Mouse (Mus musculus) T-helper 2 cell (primary cell): ENCODE data around the gene Rps3.

Experiments used
- in situ Hi-C: fragments of 300-600 bp; cut with MboI, MseI; formaldehyde crosslinking; loops from one replicate; pipeline ENCODE4 v1.15.1; 2025; ENCODE audit warnings: high pct_unique_total_duplicates

The Rps3 gene

GRCm38 (mm10) chr7:99483271-99483923 is at the start of gene Rps3:
TSS of gene Rps3 (minus strand) at chr7:99483738.
- in situ Hi-C loops: no loop called here

DNA sequence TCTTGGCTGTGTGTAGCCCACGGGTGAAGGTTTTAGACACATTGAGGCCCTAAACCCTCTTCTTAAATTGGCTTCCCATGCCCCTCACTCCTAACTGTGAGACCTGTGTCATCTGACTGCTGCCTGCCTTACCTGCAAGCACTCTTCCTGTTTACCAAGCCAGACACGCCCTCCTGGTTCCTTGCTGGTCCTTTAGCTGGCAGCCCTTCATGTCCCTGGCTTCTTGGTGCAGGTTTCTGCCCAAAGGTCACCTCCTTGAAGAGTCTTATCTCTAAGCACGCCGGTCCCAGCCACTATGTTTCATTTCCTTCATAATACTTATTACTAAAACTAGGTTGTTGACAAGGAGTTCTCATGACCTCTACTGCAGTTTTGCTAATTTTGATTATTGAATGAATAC is 49.0 kb upstream of the Rps3 start:
- in situ Hi-C loops: no loop called here

DNA sequence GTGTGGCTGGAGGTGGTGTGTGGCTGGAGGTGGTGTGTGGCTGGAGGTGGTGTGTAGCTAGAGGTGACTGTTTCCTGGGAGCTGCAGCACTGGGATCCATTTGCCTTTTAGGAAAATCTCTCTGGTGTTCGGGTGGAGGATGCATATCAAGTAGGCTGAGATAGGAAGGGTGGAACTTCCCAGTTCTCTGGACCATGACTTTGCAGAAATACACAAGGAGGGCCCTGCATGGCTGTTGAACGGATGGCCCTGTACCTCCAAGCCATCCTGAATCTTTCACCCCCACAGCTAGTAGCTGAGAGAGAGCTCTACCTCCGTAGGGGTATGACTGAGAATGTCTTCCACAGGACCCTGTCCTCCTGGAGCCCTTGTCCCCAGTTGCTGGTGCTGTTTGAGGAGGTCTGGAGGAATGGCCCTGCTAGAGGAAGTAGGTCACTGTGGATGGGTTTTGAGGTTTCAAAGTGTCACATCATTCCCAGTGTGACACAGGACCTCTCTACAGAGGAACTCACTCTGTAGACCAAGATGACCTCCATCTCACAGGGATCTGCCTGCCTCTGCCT is 48.0 kb upstream of the Rps3 start:
- in situ Hi-C loops: no loop called here

DNA sequence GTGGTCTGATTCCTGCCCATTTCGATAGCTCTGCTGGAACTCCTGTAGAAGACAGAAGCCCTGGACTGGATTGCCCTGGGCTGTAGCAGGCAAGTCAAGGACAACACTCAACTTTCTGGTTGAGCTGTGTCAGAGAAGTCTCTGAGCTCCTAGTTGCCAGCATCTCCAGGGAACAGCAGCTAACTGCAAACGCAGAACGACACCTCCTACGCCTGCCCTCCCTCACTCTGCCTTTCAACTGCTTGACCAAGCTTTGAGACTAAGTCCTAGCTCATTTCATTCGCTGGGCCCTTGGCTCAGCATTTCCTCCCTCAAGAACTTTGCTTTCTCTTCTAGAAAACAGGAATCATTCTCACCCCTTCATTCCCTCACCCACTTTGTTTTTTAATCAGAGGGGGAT is 45.9 kb upstream of the Rps3 start:
- in situ Hi-C loops: no loop called here

DNA sequence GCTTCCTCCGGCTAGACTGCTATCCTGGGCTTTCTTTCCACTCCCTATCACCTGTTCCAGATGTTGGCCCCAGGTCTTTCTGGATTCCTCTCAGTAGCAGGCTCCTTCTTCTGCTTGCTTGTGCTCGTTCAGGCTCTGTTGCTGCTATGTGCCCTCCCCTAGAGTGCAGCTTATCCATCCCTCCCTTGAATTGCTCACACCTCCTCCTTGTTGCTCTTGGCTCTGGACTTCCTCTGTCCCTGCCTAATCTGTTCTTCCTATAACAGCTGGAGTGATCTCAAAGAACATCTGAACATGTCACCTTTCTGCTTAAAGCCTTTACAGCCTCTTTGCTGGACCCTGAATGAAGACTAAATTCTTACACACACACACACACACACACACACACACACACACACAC is 45.0 kb upstream of the Rps3 start:
- in situ Hi-C loops: no loop called here

- in situ Hi-C loops: no loop called here
Observed at GRCm38 (mm10) chr7:99523837-99524236, 40.3 kb upstream of the Rps3 start.

- in situ Hi-C loops: no loop called here
Observed at GRCm38 (mm10) chr7:99523121-99523520, 39.6 kb upstream of the Rps3 start.

DNA sequence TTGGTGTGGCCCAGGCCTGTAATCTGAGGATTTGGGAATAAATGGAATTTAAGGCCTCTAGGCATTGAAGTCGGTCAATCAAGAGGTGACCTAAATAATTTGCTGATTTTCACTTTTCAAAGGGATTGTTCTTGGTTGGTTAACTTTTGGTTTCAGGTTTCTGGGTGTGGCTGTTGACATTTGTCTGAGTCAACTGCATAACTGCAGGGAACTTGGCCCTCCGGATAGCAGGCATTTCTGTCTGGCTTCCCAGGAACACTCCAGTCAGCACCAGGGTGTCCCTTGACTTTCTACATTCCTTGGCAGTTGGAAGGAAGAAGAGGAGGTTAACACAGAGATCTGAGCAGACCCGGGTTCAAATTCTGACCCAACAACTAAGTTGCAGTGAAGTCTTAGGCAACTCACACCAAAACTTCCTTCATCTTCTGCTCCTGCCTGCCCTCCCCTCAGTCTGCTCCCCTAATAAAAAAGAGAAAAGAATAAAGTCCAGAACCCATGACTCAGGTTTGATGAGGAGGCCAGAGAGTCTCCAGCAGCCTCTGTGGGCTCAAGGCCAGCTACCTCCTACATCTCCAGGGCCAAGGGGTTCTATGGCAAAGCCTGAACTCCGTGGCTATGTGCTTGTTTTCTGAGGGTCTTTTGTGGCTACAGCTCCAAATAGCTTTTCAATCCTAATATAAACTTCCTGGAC is 35.6 kb upstream of the Rps3 start:
- in situ Hi-C loops: no loop called here

DNA sequence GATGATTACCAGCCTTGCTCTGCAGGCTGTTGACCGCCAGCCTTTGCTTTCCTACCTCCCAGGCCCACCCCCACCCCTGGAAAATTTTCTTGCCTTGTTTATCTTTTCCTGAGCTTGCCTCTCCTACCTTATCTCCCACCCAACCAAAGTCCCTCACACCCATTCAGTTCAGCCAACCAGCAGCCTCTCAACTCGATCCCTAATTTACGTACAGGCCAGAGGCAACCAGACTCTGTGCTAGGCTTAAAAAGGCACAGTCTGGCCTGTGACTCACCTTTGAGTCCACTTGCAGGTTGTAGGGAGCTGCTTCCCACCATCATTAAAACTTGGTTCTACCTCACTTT is 33.2 kb upstream of the Rps3 start:
- in situ Hi-C loops: no loop called here

- in situ Hi-C loops: no loop called here
Observed at GRCm38 (mm10) chr7:99516092-99516813, 32.7 kb upstream of the Rps3 start.

GRCm38 (mm10) chr7:99510087-99510501 is 26.6 kb upstream of the Rps3 start:
- in situ Hi-C loops: no loop called here

- in situ Hi-C loops: loop anchor here (10.0 kb wide), 1 partner anchor 287 kb away; no protein-coding TSS in a partner anchor
Observed at GRCm38 (mm10) chr7:99508187-99508586, 24.6 kb upstream of the Rps3 start.

GRCm38 (mm10) chr7:99504556-99504955 is 21.0 kb upstream of the Rps3 start:
- in situ Hi-C loops: loop anchor here (5.0 to 10.0 kb wide), 2 partner anchors 83 to 290 kb away; no protein-coding TSS in a partner anchor

- in situ Hi-C loops: loop anchor here (5.0 to 10.0 kb wide), 2 partner anchors 86 to 294 kb away; no protein-coding TSS in a partner anchor
Observed at GRCm38 (mm10) chr7:99501148-99501547, 17.6 kb upstream of the Rps3 start.

DNA sequence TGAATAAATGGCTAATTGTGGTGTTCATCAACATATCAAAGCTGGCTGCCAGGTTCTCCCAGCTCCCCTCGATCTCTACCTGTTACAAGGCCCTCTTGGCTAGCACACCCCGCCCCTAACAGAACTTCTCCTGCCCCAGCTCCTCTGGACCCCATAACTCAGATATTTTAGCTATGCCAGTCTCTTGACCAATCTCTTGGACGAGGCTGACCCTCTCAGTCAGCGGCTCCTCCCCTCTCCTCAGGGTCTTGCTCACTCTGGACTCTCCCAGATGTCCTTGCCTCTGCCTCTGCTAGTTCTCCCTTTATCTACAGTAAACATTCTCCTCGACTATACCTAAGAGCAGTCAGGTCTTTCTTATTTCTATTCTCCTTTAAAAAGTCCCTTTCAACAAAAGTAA is 17.1 kb upstream of the Rps3 start:
- in situ Hi-C loops: loop anchor here (5.0 to 10.0 kb wide), 2 partner anchors 87 to 294 kb away; no protein-coding TSS in a partner anchor

- in situ Hi-C loops: loop anchor here (5.0 to 10.0 kb wide), 2 partner anchors 87 to 295 kb away; no protein-coding TSS in a partner anchor
Observed at GRCm38 (mm10) chr7:99500201-99500600, 16.7 kb upstream of the Rps3 start.

- in situ Hi-C loops: no loop called here
Observed at GRCm38 (mm10) chr7:99499128-99499527, 15.6 kb upstream of the Rps3 start.

- in situ Hi-C loops: loop anchor here (5.0 kb wide), 1 partner anchor 53 kb away; no protein-coding TSS in a partner anchor
Observed at GRCm38 (mm10) chr7:99489708-99490107, 6.2 kb upstream of the Rps3 start.

DNA sequence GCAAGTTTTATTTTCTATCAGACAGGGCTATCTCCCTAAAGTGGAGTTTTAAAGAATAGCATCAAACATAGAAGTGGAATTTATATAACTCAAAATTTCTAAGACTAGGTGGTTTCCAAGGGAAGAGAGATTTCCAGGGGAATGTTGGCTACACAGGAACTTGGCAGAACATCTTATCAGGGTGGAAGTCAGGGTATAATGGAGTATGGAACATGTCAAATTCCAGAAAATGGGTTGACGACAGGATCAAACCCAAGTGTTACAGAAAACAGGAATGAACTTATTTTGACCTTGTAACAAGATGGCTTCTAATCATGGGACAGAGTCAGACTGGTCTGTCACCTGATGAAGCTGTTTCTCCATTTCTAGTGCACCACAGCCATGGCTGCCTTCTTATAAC is 1.1 kb upstream of the Rps3 start:
- in situ Hi-C loops: loop anchor here (5.0 kb wide), 1 partner anchor 58 kb away; no protein-coding TSS in a partner anchor

GRCm38 (mm10) chr7:99483924-99484319 is 384 bp upstream of the Rps3 start:
- in situ Hi-C loops: no loop called here

DNA sequence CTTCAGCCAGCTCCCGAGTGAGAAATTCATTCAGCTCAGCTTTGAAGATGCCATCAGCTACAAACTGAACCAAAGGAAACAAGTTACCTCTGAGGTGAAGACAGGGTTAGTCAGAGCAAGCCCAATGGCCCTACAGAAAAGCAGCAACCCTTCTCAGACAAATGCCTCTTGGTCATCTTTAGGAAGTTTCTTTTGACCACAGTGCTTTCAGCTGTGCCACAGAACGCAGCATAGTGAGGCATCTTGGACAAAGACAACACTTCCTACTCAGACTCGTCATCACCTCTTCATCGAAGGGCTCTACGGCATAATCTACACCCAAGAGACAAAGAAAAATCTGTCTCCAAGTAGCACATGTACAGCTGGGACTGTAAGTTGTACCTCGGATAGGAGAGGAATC is 901 bp downstream of the Rps3 start:
- in situ Hi-C loops: no loop called here

- in situ Hi-C loops: no loop called here
Observed at GRCm38 (mm10) chr7:99477235-99477634, 6.3 kb downstream of the Rps3 start.
